Mouse (Mus musculus) ovary, adult 10 weeks (tissue): ENCODE data around the gene Gm17654. TPM values are rescaled to one million over a fixed set of nuclear protein-coding genes. Genes with fewer than 3 reads are reported as not detected.

ENCODE experiments used
- polyA plus RNA-seq: library from polyadenylated mRNA; stranded (reverse); fragments of 350-450 nt; fragmentation: Illumina TruSeq; extraction: RNeasy Lipid Tissue Mini Kit (QIAGEN cat#74804); gene quantifications from one replicate; pipeline ENCODE4 v1.2.3, GENCODE M21; 2014

Gm17654 gene
- not detected for polyA plus RNA-seq

GRCm38 (mm10) chr14:43579046-43579445 is at the start of gene Gm17654:
Gene Gm17654, minus strand, starts transcription at chr14:43579146.

DNA sequence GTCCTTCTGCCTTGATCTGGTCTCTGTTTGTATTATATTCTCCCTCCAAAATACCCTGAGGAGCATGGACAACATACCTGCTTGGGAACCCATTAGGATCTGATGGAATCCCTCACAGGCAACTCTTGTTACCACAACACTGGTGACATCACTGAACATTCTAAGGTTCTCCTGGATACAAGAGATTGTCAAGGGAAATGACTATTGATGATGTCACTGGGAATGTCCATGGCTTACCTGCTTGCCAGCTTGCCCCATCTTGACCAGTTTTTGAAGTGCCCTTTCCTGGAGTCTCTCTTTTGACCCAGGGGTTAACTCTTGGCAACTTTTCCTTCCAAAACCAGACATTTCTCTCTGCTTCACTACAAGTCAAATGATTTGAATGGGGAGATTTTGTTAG is 29.0 kb upstream of the Gm17654 start, which contains the start of gene Gm10375:
Gm10375 (minus strand) TSS at position 101 of the 400 bp plus-strand sequence.

DNA sequence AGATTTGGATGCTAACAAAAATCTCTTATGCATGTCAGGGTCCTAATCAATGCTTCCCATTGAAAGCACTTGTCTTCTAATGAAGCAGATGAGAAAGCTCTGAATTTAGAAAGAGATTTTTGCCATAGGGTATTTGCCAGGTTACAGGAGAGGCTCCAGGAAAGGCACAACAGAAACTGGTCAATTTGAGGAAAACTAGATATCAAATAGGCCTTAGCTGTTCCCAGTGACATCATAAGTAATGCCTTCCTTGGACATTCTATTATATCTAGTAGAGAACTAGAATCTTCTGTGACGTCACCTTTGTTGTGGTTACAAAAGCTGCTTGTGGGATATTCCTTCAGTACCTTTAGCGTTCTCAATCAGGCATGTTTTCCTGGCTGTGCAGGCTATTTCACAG is 35.7 kb downstream of the Gm17654 start, which contains the start of gene Gm5799:
Gm5799 (plus strand) TSS at position 301 of the 400 bp plus-strand sequence.

Other genes with a start within 250 kb of the Gm17654 start
- not detected for gene 1700001F09Rik, start 231.3 kb downstream of the Gm17654 start, polyA plus RNA-seq
- gene Gm8138, start 162.8 kb downstream of the Gm17654 start, polyA plus RNA-seq: not detected
- not detected for gene Gm5799, start 35.6 kb downstream of the Gm17654 start, polyA plus RNA-seq
- gene Gm10375, start 28.9 kb upstream of the Gm17654 start, polyA plus RNA-seq: not detected
- gene Gm8165, start 98.1 kb upstream of the Gm17654 start, polyA plus RNA-seq: not detected
- 10.8 TPM for gene Gm7324, start 118.7 kb upstream of the Gm17654 start, polyA plus RNA-seq
- not detected for gene Gm16506, start 148.3 kb upstream of the Gm17654 start, polyA plus RNA-seq
- gene Gm6526, start 168.7 kb upstream of the Gm17654 start, polyA plus RNA-seq: 0.48 TPM
- gene Gm8180, start 205.6 kb upstream of the Gm17654 start, polyA plus RNA-seq: not detected